Mouse (Mus musculus) hindbrain, embryonic 16.5 days (tissue): ENCODE data around the gene Fam149b. TPM values are rescaled to one million over a fixed set of nuclear protein-coding genes. Genes with fewer than 3 reads are reported as not detected.

ENCODE experiments used
- ATAC-seq: fragments of 200-750 bp; cut with Nextera tagmentation; 2 replicates; pipeline ENCODE4 v1.8.0; 2017; ENCODE audit warnings: moderate TSS enrichment, moderate library complexity
- H3K27ac ChIP-seq: fragments of 300-500 bp; sonication (generic); 2 replicates; pipeline ENCODE4 v1.5.1; 2014; ENCODE audit warnings: low read depth, mild to moderate bottlenecking, control low read depth, low read length, moderate library complexity
- H3K27me3 ChIP-seq: fragments of 300-500 bp; sonication (generic); replicated peaks from 2 replicates; pipeline ENCODE4 v1.6.1; 2014; ENCODE audit warnings: low read length; ENCODE audit not compliant: control insufficient read depth, insufficient read depth
- H3K36me3 ChIP-seq: fragments of 300-500 bp; sonication (generic); 2 replicates; pipeline ENCODE4 v1.6.1; 2014; ENCODE audit warnings: mild to moderate bottlenecking, low read length, moderate library complexity, mixed read lengths; ENCODE audit not compliant: control insufficient read depth, insufficient read depth
- H3K4me1 ChIP-seq: fragments of 300-500 bp; sonication (generic); 2 replicates; pipeline ENCODE4 v1.6.1; 2014; ENCODE audit warnings: low read depth, low read length; ENCODE audit not compliant: control insufficient read depth, insufficient read depth
- H3K4me2 ChIP-seq: fragments of 300-500 bp; sonication (generic); 2 replicates; pipeline ENCODE4 v1.6.1; 2014; ENCODE audit warnings: mild to moderate bottlenecking, low read length, control low read depth, moderate library complexity
- H3K4me3 ChIP-seq: fragments of 300-500 bp; sonication (generic); 2 replicates; pipeline ENCODE4 v1.5.1; 2014; ENCODE audit warnings: mild to moderate bottlenecking, low read length, control low read depth, moderate library complexity
- H3K9ac ChIP-seq: fragments of 300-500 bp; sonication (generic); 2 replicates; pipeline ENCODE4 v1.6.1; 2014; ENCODE audit warnings: low read depth, mild to moderate bottlenecking, control low read depth, low read length, moderate library complexity
- H3K9me3 ChIP-seq: fragments of 300-500 bp; sonication (generic); 2 replicates; pipeline ENCODE4 v1.6.1; 2014; ENCODE audit warnings: mild to moderate bottlenecking, low read length, moderate library complexity; ENCODE audit not compliant: control insufficient read depth
- WGBS: fragments of 180-500 bp; shearing (Covaris S2); extraction: QIAGEN DNeasy Blood & Tissue Kit; methylation state at CpG from one replicate; pipeline ENCODE4 v1.1.7; 2014; 5-methylcytosine and 5-hydroxymethylcytosine counted together
- polyA plus RNA-seq: library from polyadenylated mRNA; unstranded; fragments of >200 nt; fragmentation: Nextera tagmentation; extraction: Ambion mirVana; gene quantifications from 2 replicates; pipeline ENCODE4 v1.2.1, GENCODE M21; 2015

Fam149b gene
- polyA plus RNA-seq, 1 experiment from 2014 or later, result 40.1 TPM

GRCm38 (mm10) chr14:20340866-20341265 is 7.1 kb upstream of the Fam149b start:
- H3K27me3 ChIP-seq, result no peaks in the 10 kb centered on the region
- no peak overlapping the region for H3K4me3 ChIP-seq
- H3K36me3 ChIP-seq, result peaks cover 13% of the 10 kb centered on the region
- no peak overlapping the region for H3K9ac ChIP-seq
- H3K4me2 ChIP-seq, result no peak overlapping the region
- no peaks in the 10 kb centered on the region for H3K9me3 ChIP-seq
- H3K27ac ChIP-seq, result no peak overlapping the region
- no peak for ATAC-seq
- WGBS, result 81% methylated on average over 7 of the region's 7 CpGs
- H3K4me1 ChIP-seq, result no peaks in the 10 kb centered on the region; the same call in 1 of the 2 replicates

- H3K27me3 ChIP-seq, result no peaks in the 10 kb centered on the region
- WGBS, result 88% methylated on average over 9 of the region's 9 CpGs
- H3K4me2 ChIP-seq, result no peak overlapping the region
- H3K9ac ChIP-seq, result no peak overlapping the region
- H3K4me1 ChIP-seq, result peaks cover 15% of the 10 kb centered on the region
- ATAC-seq, result no peak
- H3K4me3 ChIP-seq, result no peak overlapping the region
- peaks cover 7% of the 10 kb centered on the region for H3K36me3 ChIP-seq
- H3K9me3 ChIP-seq, result no peaks in the 10 kb centered on the region
- no peak overlapping the region for H3K27ac ChIP-seq
Measured at GRCm38 (mm10) chr14:20345885-20346284, 2.1 kb upstream of the Fam149b start.

GRCm38 (mm10) chr14:20347441-20347990 is 446 bp upstream of the Fam149b start:
- H3K36me3 ChIP-seq, result peaks cover 8% of the 10 kb centered on the region
- ATAC-seq, result peak; percentile 83
- peak overlapping the region; percentile 78 for H3K27ac ChIP-seq
- H3K9ac ChIP-seq, result peak overlapping the region; percentile 87
- WGBS, result 5% methylated on average over 15 of the region's 15 CpGs
- peak overlapping the region; percentile 73 for H3K4me2 ChIP-seq
- H3K4me1 ChIP-seq, result peaks cover 15% of the 10 kb centered on the region
- H3K27me3 ChIP-seq, result no peaks in the 10 kb centered on the region
- H3K9me3 ChIP-seq, result no peaks in the 10 kb centered on the region
- peak overlapping the region; percentile 81 for H3K4me3 ChIP-seq

- Histone ChIP-seq H3K9ac (no peak overlapping the region), H3K4me1 (no peaks in the 10 kb centered on the region), H3K9me3 (no peaks in the 10 kb centered on the region), H3K4me2 (no peak overlapping the region), H3K36me3 (peaks cover 41% of the 10 kb centered on the region), H3K27ac (no peak overlapping the region), H3K4me3 (no peak overlapping the region), H3K27me3 (no peaks in the 10 kb centered on the region)
- 99% methylated on average over 4 of the region's 4 CpGs for WGBS
- ATAC-seq, result no peak
Measured at GRCm38 (mm10) chr14:20363230-20363629, 15.3 kb downstream of the Fam149b start.

- H3K27me3 ChIP-seq, result no peaks in the 10 kb centered on the region
- H3K4me2 ChIP-seq, result no peak overlapping the region
- no peak overlapping the region for H3K9ac ChIP-seq
- H3K36me3 ChIP-seq, result peaks cover 25% of the 10 kb centered on the region
- ATAC-seq, result no peak
- no peaks in the 10 kb centered on the region for H3K4me1 ChIP-seq
- H3K9me3 ChIP-seq, result no peaks in the 10 kb centered on the region
- no peak overlapping the region for H3K27ac ChIP-seq
- WGBS, result 95% methylated on average over 3 of the region's 3 CpGs
- no peak overlapping the region for H3K4me3 ChIP-seq
Measured at GRCm38 (mm10) chr14:20368271-20368670, 20.3 kb downstream of the Fam149b start.

GRCm38 (mm10) chr14:20370798-20371197 is 22.8 kb downstream of the Fam149b start:
- H3K4me3 ChIP-seq, result no peak overlapping the region
- no peaks in the 10 kb centered on the region for H3K9me3 ChIP-seq
- 90% methylated on average over 7 of the region's 7 CpGs for WGBS
- H3K4me1 ChIP-seq, result no peaks in the 10 kb centered on the region
- H3K27ac ChIP-seq, result no peak overlapping the region
- ATAC-seq, result no peak
- no peak overlapping the region for H3K4me2 ChIP-seq
- peaks cover 22% of the 10 kb centered on the region for H3K36me3 ChIP-seq
- H3K27me3 ChIP-seq, result no peaks in the 10 kb centered on the region
- no peak overlapping the region for H3K9ac ChIP-seq

GRCm38 (mm10) chr14:20371854-20372253 is 23.9 kb downstream of the Fam149b start:
- no peak overlapping the region for H3K4me2 ChIP-seq
- no peaks in the 10 kb centered on the region for H3K9me3 ChIP-seq
- peaks cover 27% of the 10 kb centered on the region for H3K36me3 ChIP-seq
- H3K27ac ChIP-seq, result no peak overlapping the region
- WGBS, result 89% methylated on average over 1 of the region's 1 CpGs
- H3K27me3 ChIP-seq, result no peaks in the 10 kb centered on the region
- no peak for ATAC-seq
- H3K9ac ChIP-seq, result no peak overlapping the region
- no peaks in the 10 kb centered on the region for H3K4me1 ChIP-seq
- H3K4me3 ChIP-seq, result no peak overlapping the region

- Histone ChIP-seq H3K9ac (no peak overlapping the region), H3K4me1 (no peaks in the 10 kb centered on the region), H3K4me2 (no peak overlapping the region), H3K27me3 (no peaks in the 10 kb centered on the region), H3K9me3 (no peaks in the 10 kb centered on the region), H3K27ac (no peak overlapping the region), H3K36me3 (peaks cover 25% of the 10 kb centered on the region), H3K4me3 (no peak overlapping the region)
- no peak for ATAC-seq
- 89% methylated on average over 4 of the region's 4 CpGs for WGBS
Measured at GRCm38 (mm10) chr14:20377112-20377521, 29.2 kb downstream of the Fam149b start.

- Histone ChIP-seq H3K27ac (no peak overlapping the region), H3K4me2 (no peak overlapping the region), H3K27me3 (no peaks in the 10 kb centered on the region), H3K36me3 (peaks cover 27% of the 10 kb centered on the region), H3K4me3 (no peak overlapping the region), H3K9ac (no peak overlapping the region), H3K9me3 (no peaks in the 10 kb centered on the region), H3K4me1 (no peaks in the 10 kb centered on the region)
- ATAC-seq, result 0 out of 2 replicates have a peak, but pooled peaks have one; percentile 42
- 37% methylated on average over 13 of the region's 13 CpGs for WGBS
Measured at GRCm38 (mm10) chr14:20378313-20379061, 30.5 kb downstream of the Fam149b start.
